8 mouse cellular contexts compared by ENCODE assay signal in the genomic region with DNA sequence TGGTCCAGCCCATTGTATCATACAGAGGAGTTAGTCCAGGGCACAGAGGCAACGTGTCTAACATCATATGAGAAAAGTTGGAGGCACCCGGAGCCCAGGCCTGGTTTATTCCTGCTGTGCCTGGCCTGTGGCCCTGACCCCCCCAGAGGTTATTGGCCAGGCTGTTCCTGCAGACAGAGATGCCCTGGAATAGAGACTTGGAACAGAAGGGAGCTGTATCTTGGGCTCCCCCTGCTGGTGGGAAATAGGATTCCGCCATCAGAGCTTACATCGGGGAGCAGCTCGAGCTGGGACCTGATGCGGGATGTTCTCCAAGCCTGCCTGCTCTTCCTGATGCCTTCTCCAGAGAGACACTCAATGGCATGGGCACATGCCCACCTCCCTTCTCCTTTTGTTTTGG. TPM values are rescaled to one million over a fixed set of nuclear protein-coding genes. Genes with fewer than 3 reads are reported as not detected.
A peak's percentile ranks its signal among the peaks of the same experiment; 100 is the strongest.
DNase-seq lines count a peak whose midpoint lies in the region; ATAC-seq lines count a peak whose summit lies in the region.

No protein-coding gene starts in this region.

- H3K4me1 ChIP-seq in kidney, embryonic 15.5 days = peaks cover 39% of the 10 kb centered on the region
- H3K4me1 ChIP-seq in midbrain, embryonic 14.5 days (ENCODE audit: control insufficient read depth, insufficient read depth, low read length) = no peaks in the 10 kb centered on the region

- H3K27me3 ChIP-seq in kidney, embryonic 15.5 days = 0 out of 2 replicates have a peak, but pooled peaks cover 4% of the 10 kb centered on the region
- H3K27me3 ChIP-seq in midbrain, embryonic 14.5 days (ENCODE audit: control insufficient read depth, insufficient read depth, low read length) = peaks cover 13% of the 10 kb centered on the region

- H3K4me3 ChIP-seq in kidney, embryonic 15.5 days (replicated peaks) = no peak overlapping the region
- no peak overlapping the region for H3K4me3 ChIP-seq in midbrain, embryonic 14.5 days (replicated peaks; ENCODE audit: low read depth, low read length)

- peak; percentile 86 for DNase-seq in kidney, adult 11 months
- peak; percentile 88 to 89 for DNase-seq in gastrocnemius, adult 8-10 months (ENCODE audit: low spot score in 2 of 2)
- DNase-seq in kidney, adult 18-20 months = peak; percentile 91
- peak; percentile 86 for DNase-seq in left cerebral cortex, postnatal 4 days
- DNase-seq in midbrain, embryonic 14.5 days = peak; percentile 89
- peak; percentile 39 to 60 for DNase-seq in spleen, postnatal 36 days (ENCODE audit: low spot score in 2 of 2)

- 7% methylated on average over 6 of the region's 6 CpGs for WGBS in kidney, embryonic 15.5 days
- WGBS in midbrain, embryonic 14.5 days = 3% methylated on average over 6 of the region's 6 CpGs

- H3K9me3 ChIP-seq in kidney, embryonic 15.5 days (replicated peaks) = no peaks in the 10 kb centered on the region
- no peaks in the 10 kb centered on the region for H3K9me3 ChIP-seq in midbrain, embryonic 14.5 days (ENCODE audit: control insufficient read depth, low read length)

- no peak overlapping the region; the same call in 1 of the 2 replicates for H3K27ac ChIP-seq in kidney, embryonic 15.5 days
- H3K27ac ChIP-seq in midbrain, embryonic 14.5 days (replicated peaks; ENCODE audit: low read depth, low read length) = no peak overlapping the region

- ATAC-seq in kidney, embryonic 15.5 days (replicated peaks; ENCODE audit: low FRiP score) = no peak
- peak; percentile 66 for ATAC-seq in common myeloid progenitor, adult 5-6 weeks (replicated peaks; ENCODE audit: low read depth, poor library complexity, severe bottlenecking)
- peak; percentile 48; the same call in 1 of the 2 replicates for ATAC-seq in midbrain, embryonic 14.5 days (ENCODE audit: low FRiP score, low TSS enrichment)

- no peak overlapping the region for H3K4me2 ChIP-seq in kidney, embryonic 15.5 days
- no peak overlapping the region for H3K4me2 ChIP-seq in midbrain, embryonic 14.5 days (ENCODE audit: low read length)

- peaks cover 9% of the 10 kb centered on the region; the same call in 1 of the 2 replicates for H3K36me3 ChIP-seq in kidney, embryonic 15.5 days
- no peaks in the 10 kb centered on the region for H3K36me3 ChIP-seq in midbrain, embryonic 14.5 days (ENCODE audit: control insufficient read depth, insufficient read depth, low read length)

- intact Hi-C loops in left cerebral cortex, postnatal 4 days (cut with DNase I) = no loop called here

- no peak overlapping the region for H3K9ac ChIP-seq in kidney, embryonic 15.5 days
- H3K9ac ChIP-seq in midbrain, embryonic 14.5 days (replicated peaks; ENCODE audit: low read length) = no peak overlapping the region

RNA-seq across cellular contexts. Expression of gene Marveld1, which starts 4.8 kb away (rescaled TPM):
- polyA plus RNA-seq in kidney, embryonic 15.5 days (2015; fragmentation: Nextera tagmentation; extraction: Ambion mirVana) = 9.7 and 9.8 TPM in 2 replicates
- total RNA-seq in common myeloid progenitor, adult 5-6 weeks (2017) = 10.7 and 12.0 TPM in 2 replicates
- 1 to 10 TPM; 4.1 to 5.8 (median 4.5) TPM for total RNA-seq in gastrocnemius, adult 8-10 months (2022)
- total RNA-seq in left cerebral cortex, postnatal 4 days (2021) = 10 to 100 TPM; 12.5 to 14.7 TPM
- 1.5 and 1.8 TPM in 2 replicates for polyA plus RNA-seq in midbrain, embryonic 14.5 days (2014; fragmentation: Nextera tagmentation; extraction: Ambion mirVana)

RNA-seq across cellular contexts. Expression of gene Zfyve27, which starts 11.8 kb away (rescaled TPM):
- polyA plus RNA-seq in kidney, embryonic 15.5 days (2015; fragmentation: Nextera tagmentation; extraction: Ambion mirVana) = 26.5 and 29.4 TPM in 2 replicates
- total RNA-seq in common myeloid progenitor, adult 5-6 weeks (2017) = 15.5 and 17.5 TPM in 2 replicates
- 10 to 100 TPM; 10.4 to 13.2 (median 11.8) TPM for total RNA-seq in gastrocnemius, adult 8-10 months (2022)
- 10 to 100 TPM; 94.5 to 96.4 TPM for total RNA-seq in left cerebral cortex, postnatal 4 days (2021)
- polyA plus RNA-seq in midbrain, embryonic 14.5 days (2014; fragmentation: Nextera tagmentation; extraction: Ambion mirVana) = 35.5 and 46.2 TPM in 2 replicates

RNA-seq across cellular contexts. Expression of gene Avpi1, which starts 23.1 kb away (rescaled TPM):
- polyA plus RNA-seq in kidney, embryonic 15.5 days (2015; fragmentation: Nextera tagmentation; extraction: Ambion mirVana) = 21.5 and 22.6 TPM in 2 replicates
- total RNA-seq in common myeloid progenitor, adult 5-6 weeks (2017) = 3.1 and 5.1 TPM in 2 replicates
- 10 to 100 TPM in 1 of 4 experiments, 1 to 10 TPM in 3; 8.6 to 12.1 (median 9.2) TPM for total RNA-seq in gastrocnemius, adult 8-10 months (2022)
- total RNA-seq in left cerebral cortex, postnatal 4 days (2021) = 1 to 10 TPM; 7.4 to 8.5 TPM
- 5.8 and 6.0 TPM in 2 replicates for polyA plus RNA-seq in midbrain, embryonic 14.5 days (2014; fragmentation: Nextera tagmentation; extraction: Ambion mirVana)

RNA-seq across cellular contexts. Expression of gene Sfrp5, which starts 50.1 kb away (rescaled TPM):
- 1.2 and 2.1 TPM in 2 replicates for polyA plus RNA-seq in kidney, embryonic 15.5 days (2015; fragmentation: Nextera tagmentation; extraction: Ambion mirVana)
- total RNA-seq in common myeloid progenitor, adult 5-6 weeks (2017) = not detected in 2 replicates
- 1 to 10 TPM; 1.8 to 7.4 (median 4.8) TPM for total RNA-seq in gastrocnemius, adult 8-10 months (2022)
- 1 to 10 TPM in 1 of 2 experiments, under 1 TPM in 1; 0.92 to 1.6 TPM for total RNA-seq in left cerebral cortex, postnatal 4 days (2021)
- polyA plus RNA-seq in midbrain, embryonic 14.5 days (2014; fragmentation: Nextera tagmentation; extraction: Ambion mirVana) = 0.68 and 0.82 TPM in 2 replicates
